Mouse (Mus musculus) midbrain, postnatal 0 days (tissue): ENCODE measurements around the gene Dhrs13. TPM values are rescaled to one million over a fixed set of nuclear protein-coding genes. Genes with fewer than 3 reads are reported as not detected.

ENCODE experiments used
- ATAC-seq: fragments of 200-750 bp; cut with Nextera tagmentation; 2 replicates; pipeline ENCODE4 v1.8.0; 2017; ENCODE audit warnings: moderate number of reproducible peaks, mild to moderate bottlenecking, moderate TSS enrichment, moderate library complexity; ENCODE audit not compliant: low FRiP score
- DNase-seq: peaks from one replicate; pipeline ENCODE4 v3.0.0-alpha.2; 2015; ENCODE audit warnings: low spot score
- H3K27ac ChIP-seq: fragments of 300-500 bp; sonication (generic); 2 replicates; pipeline ENCODE4 v1.5.1; 2014; ENCODE audit warnings: low read depth, mild to moderate bottlenecking, low read length, mixed read lengths
- H3K27me3 ChIP-seq: fragments of 300-500 bp; sonication (generic); 2 replicates; pipeline ENCODE4 v1.6.1; 2014; ENCODE audit warnings: low read length, control low read depth, mixed read lengths; ENCODE audit not compliant: insufficient read depth
- H3K36me3 ChIP-seq: fragments of 300-500 bp; sonication (generic); 2 replicates; pipeline ENCODE4 v1.6.1; 2014; ENCODE audit warnings: low read length, control low read depth, mixed read lengths; ENCODE audit not compliant: insufficient read depth
- H3K4me1 ChIP-seq: fragments of 300-500 bp; sonication (generic); 2 replicates; pipeline ENCODE4 v1.6.1; 2014; ENCODE audit warnings: mild to moderate bottlenecking, control low read depth, antibody characterized with exemption, low read length, mixed read lengths; ENCODE audit not compliant: insufficient read depth
- H3K4me2 ChIP-seq: fragments of 300-500 bp; sonication (generic); 2 replicates; pipeline ENCODE4 v1.6.1; 2014; ENCODE audit warnings: low read depth, mild to moderate bottlenecking, low read length, mixed read lengths; ENCODE audit not compliant: poor library complexity, severe bottlenecking
- H3K4me3 ChIP-seq: fragments of 300-500 bp; sonication (generic); 2 replicates; pipeline ENCODE4 v1.5.1; 2014; ENCODE audit warnings: low read depth, mild to moderate bottlenecking, low read length, moderate library complexity
- H3K9ac ChIP-seq: fragments of 300-500 bp; sonication (generic); replicated peaks from 2 replicates; pipeline ENCODE4 v1.6.1; 2014; ENCODE audit warnings: mild to moderate bottlenecking, low read length, moderate library complexity, mixed read lengths; ENCODE audit not compliant: poor library complexity, severe bottlenecking
- H3K9me3 ChIP-seq: fragments of 300-500 bp; sonication (generic); 2 replicates; pipeline ENCODE4 v1.6.1; 2016; ENCODE audit warnings: low read length, control low read depth
- CTCF ChIP-seq: IDR thresholded peaks from 2 replicates; pipeline ENCODE4 v1.5.1; 2016; ENCODE audit warnings: antibody characterized with exemption, mild to moderate bottlenecking
- WGBS: fragments of 180-500 bp; shearing (Covaris S2); extraction: QIAGEN DNeasy Blood & Tissue Kit; methylation state at CpG from one replicate; pipeline ENCODE4 v1.1.7; 2014; 5-methylcytosine and 5-hydroxymethylcytosine counted together
- polyA plus RNA-seq: library from polyadenylated mRNA; unstranded; fragments of >200 nt; fragmentation: Nextera tagmentation; extraction: Ambion mirVana; gene quantifications from 2 replicates; pipeline ENCODE4 v1.2.1, GENCODE M21; 2015
- total RNA-seq: library from RNA; depleted of rRNA; stranded (reverse); fragments of >200 nt; gene quantifications from 2 replicates; pipeline ENCODE4 v1.2.3, GENCODE M21; 2014

The Dhrs13 gene
- total and polyA plus RNA-seq, 2 experiments from 2014 or later: 61.9 to 69.3 TPM

- no peak for TF ChIP-seq CTCF
- no peaks in the 10 kb centered on the region for H3K27me3 ChIP-seq
- no peak overlapping the region for H3K9ac ChIP-seq
- no peaks in the 10 kb centered on the region for H3K9me3 ChIP-seq
- H3K4me2 ChIP-seq: no peak overlapping the region
- H3K36me3 ChIP-seq: peaks cover 36% of the 10 kb centered on the region
- H3K4me1 ChIP-seq: peaks cover 9% of the 10 kb centered on the region; the same call in 1 of the 2 replicates
- no peak overlapping the region for H3K27ac ChIP-seq
- ATAC-seq: no peak
- no peak for DNase-seq
- H3K4me3 ChIP-seq: no peak overlapping the region
- WGBS: 87% methylated on average over 8 of the region's 8 CpGs
These were observed 2.8 kb upstream of the Dhrs13 start for GRCm38 (mm10) chr11:78029240-78029639.

- ATAC-seq: no peak
- Histone ChIP-seq H3K27ac (no peak overlapping the region), H3K9ac (no peak overlapping the region), H3K4me1 (peaks cover 9% of the 10 kb centered on the region; the same call in 1 of the 2 replicates), H3K27me3 (no peaks in the 10 kb centered on the region), H3K36me3 (peaks cover 32% of the 10 kb centered on the region), H3K4me3 (no peak overlapping the region), H3K9me3 (no peaks in the 10 kb centered on the region), H3K4me2 (no peak overlapping the region)
- no peak for DNase-seq
- 82% methylated on average over 2 of the region's 2 CpGs for WGBS
- TF ChIP-seq CTCF: no peak
These were observed 1.5 kb upstream of the Dhrs13 start for GRCm38 (mm10) chr11:78030600-78030999.

- WGBS: 47% methylated on average over 6 of the region's 6 CpGs
- peak overlapping the region; percentile 95; the same call in 1 of the 2 replicates for H3K27ac ChIP-seq
- DNase-seq: no peak
- no peak for ATAC-seq
- peaks cover 9% of the 10 kb centered on the region; the same call in 1 of the 2 replicates for H3K4me1 ChIP-seq
- H3K9me3 ChIP-seq: no peaks in the 10 kb centered on the region
- peaks cover 31% of the 10 kb centered on the region for H3K36me3 ChIP-seq
- TF ChIP-seq CTCF: no peak
- no peaks in the 10 kb centered on the region for H3K27me3 ChIP-seq
- H3K4me2 ChIP-seq: peak overlapping the region; percentile 67
- H3K4me3 ChIP-seq: peak overlapping the region; percentile 82
- H3K9ac ChIP-seq: no peak overlapping the region
These were observed 691 bp upstream of the Dhrs13 start for GRCm38 (mm10) chr11:78031389-78031788.

DNA sequence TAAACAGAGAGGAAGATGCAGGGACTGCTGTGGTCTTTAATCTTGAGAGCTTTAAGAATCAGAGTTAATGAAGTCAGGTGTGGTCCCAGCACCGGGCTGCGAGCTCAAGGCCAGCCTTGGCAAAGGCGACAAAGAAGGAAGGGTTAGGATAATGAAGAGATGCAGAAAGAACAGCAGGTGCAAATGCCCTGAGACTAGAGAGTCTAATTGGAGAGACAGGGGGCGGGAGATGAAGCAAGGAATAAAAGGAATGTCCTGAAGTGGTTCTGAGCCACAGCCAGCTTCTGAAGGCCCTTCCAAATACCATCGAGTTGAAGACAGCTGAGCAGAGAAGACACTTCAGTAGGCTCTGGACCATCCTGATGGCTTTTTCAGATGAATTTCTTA is 722 bp downstream of the Dhrs13 start:
- H3K4me3 ChIP-seq: peak overlapping the region; percentile 82
- peak overlapping the region; percentile 90 for H3K9ac ChIP-seq
- no peak for TF ChIP-seq CTCF
- peaks cover 19% of the 10 kb centered on the region for H3K36me3 ChIP-seq
- no peaks in the 10 kb centered on the region for H3K27me3 ChIP-seq
- H3K4me1 ChIP-seq: peaks cover 9% of the 10 kb centered on the region; the same call in 1 of the 2 replicates
- DNase-seq: peak; percentile 25
- peak overlapping the region; percentile 67 for H3K4me2 ChIP-seq
- WGBS: 3% methylated on average over 5 of the region's 5 CpGs
- H3K9me3 ChIP-seq: no peaks in the 10 kb centered on the region
- peak overlapping the region; percentile 95 for H3K27ac ChIP-seq
- no peak for ATAC-seq

DNA sequence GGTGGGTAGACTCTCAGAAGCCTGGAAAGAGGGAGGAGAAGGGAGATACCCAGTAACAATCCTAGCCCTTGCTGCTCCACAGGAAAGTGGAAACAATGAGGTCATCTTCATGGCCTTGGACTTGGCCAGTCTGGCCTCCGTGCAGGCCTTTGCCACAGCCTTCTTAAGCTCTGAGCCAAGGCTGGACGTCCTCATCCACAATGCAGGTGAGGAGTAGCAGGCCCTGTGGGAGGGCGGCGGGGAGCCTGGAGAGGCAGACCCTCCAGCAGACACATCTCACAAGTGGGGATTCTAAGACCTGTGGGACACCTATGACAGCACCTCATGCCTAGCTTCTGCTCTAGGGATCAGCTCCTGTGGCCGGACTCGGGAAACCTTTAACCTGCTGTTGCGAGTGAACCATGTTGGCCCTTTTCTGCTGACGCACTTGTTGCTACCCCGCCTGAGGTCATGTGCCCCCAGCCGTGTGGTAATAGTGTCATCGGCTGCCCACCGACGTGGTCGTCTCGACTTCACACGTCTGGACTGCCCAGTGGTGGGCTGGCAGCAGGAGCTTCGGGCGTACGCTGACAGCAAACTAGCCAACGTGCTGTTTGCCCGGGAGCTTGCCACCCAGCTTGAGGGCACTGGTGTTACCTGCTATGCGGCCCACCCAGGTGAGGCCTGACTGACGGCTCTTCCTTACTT is 2.0 kb downstream of the Dhrs13 start:
- no peak for DNase-seq

GRCm38 (mm10) chr11:78036791-78037190 is 4.7 kb downstream of the Dhrs13 start:
- no peak overlapping the region for H3K9ac ChIP-seq
- H3K27me3 ChIP-seq: no peaks in the 10 kb centered on the region
- no peaks in the 10 kb centered on the region for H3K9me3 ChIP-seq
- no peak for TF ChIP-seq CTCF
- H3K27ac ChIP-seq: no peak overlapping the region
- DNase-seq (no peak), ATAC-seq (no peak)
- WGBS: 81% methylated on average over 10 of the region's 10 CpGs
- no peak overlapping the region for H3K4me2 ChIP-seq
- H3K4me3 ChIP-seq: no peak overlapping the region
- H3K36me3 ChIP-seq: 0 out of 2 replicates have a peak, but pooled peaks cover 3% of the 10 kb centered on the region
- peaks cover 9% of the 10 kb centered on the region; the same call in 1 of the 2 replicates for H3K4me1 ChIP-seq

More for the DNA sequence above, 2.0 kb downstream of the Dhrs13 start:
- Histone ChIP-seq H3K9me3 (no peaks in the 10 kb centered on the region), H3K36me3 (peaks cover 10% of the 10 kb centered on the region), H3K27me3 (no peaks in the 10 kb centered on the region), H3K4me3 (no peak overlapping the region), H3K4me2 (no peak overlapping the region), H3K27ac (no peak overlapping the region), H3K4me1 (peaks cover 9% of the 10 kb centered on the region; the same call in 1 of the 2 replicates), H3K9ac (no peak overlapping the region)
- 94% methylated on average over 23 of the region's 23 CpGs for WGBS
- ATAC-seq: no peak
- no peak for TF ChIP-seq CTCF
